In the genomic region with DNA sequence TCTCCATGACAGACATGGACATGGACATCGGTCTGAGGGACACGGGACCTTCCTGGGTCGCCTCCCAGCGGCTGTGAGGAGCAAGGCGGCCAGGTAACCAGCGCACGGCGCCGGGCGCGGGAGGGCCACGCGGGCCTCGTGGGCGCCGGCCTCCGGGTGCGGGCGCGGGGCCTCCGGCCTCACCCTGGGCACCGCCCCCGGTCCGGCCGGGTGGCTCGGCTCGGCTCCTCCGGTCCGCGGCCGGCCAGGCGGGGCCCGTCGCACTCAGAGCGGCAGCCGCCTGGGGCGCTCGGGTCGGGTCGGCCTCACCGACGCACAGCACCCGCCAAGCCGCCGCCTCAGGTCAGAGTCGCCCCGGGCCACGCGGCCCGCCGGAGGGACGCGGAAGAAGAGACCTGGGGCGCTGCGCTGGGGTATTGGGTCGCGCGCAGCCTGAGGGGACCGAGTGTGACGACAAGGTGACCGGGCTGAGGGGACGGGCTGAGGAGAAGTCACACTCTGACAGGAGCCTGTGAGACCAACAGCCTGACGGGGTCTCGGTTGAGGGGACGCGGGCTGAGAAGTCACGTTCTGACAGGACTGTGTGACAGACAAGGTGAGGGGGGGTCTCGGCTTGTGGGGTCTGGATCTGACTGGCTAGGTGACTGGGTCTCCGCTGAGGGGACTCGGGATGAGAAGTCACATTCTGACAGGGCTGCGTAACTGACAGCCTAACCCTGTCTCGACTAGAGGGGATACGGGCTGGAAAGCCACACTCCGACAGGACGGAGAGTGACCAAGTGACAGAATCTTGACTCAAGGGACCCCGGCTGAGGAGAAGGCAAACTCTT, we compare ENCODE assay signal across 8 mouse cellular contexts. TPM values are rescaled to one million over a fixed set of nuclear protein-coding genes. Genes with fewer than 3 reads are reported as not detected.
DNase-seq lines count a peak whose midpoint lies in the region; ATAC-seq and TF ChIP-seq lines count a peak whose summit lies in the region.

A gene (plus strand): TSS at position 176 of the 830 bp plus-strand sequence.

- intact Hi-C loops in gastrocnemius, adult 2 months (cut with DNase I), result loop anchor here (10.0 kb wide), 1 partner anchor 184 kb away; a partner anchor contains a TSS
- intact Hi-C loops in left cerebral cortex, postnatal 4 days (cut with DNase I), result no loop called here

- peak within 1 kb of the TSS; percentile 99 for H3K4me2 ChIP-seq in hindbrain, embryonic 13.5 days

- peaks cover 12% of the 10 kb centered on the region for H3K4me1 ChIP-seq in hindbrain, embryonic 13.5 days (replicated peaks)

- DNase-seq in adrenal gland, adult 8-10 months, result peak; percentile 20
- DNase-seq in cerebellum, postnatal 25 days, result peak; percentile 71 to 76
- peak; percentile 69 for DNase-seq in gastrocnemius, adult 2 months
- DNase-seq in left cerebral cortex, postnatal 4 days, result peak; percentile 26
- DNase-seq in right cerebral cortex, postnatal 4 days, result peak; percentile 26
- no peak for DNase-seq in natural killer cell, adult 2 months (ENCODE audit: low spot score in 2 of 2)

- peak within 1 kb of the TSS; percentile 73 for H3K9ac ChIP-seq in hindbrain, embryonic 13.5 days

- 1% methylated on average over 75 of the region's 76 CpGs for WGBS in hindbrain, embryonic 13.5 days

- peaks cover 6% of the 10 kb centered on the region; the same call in 1 of the 2 replicates for H3K9me3 ChIP-seq in hindbrain, embryonic 13.5 days

- peak within 1 kb of the TSS; percentile 85 for H3K4me3 ChIP-seq in gastrocnemius, adult 2 months
- peak within 1 kb of the TSS; percentile 63 for H3K4me3 ChIP-seq in hindbrain, embryonic 13.5 days

- H3K27ac ChIP-seq in gastrocnemius, adult 2 months, result peak within 1 kb of the TSS; percentile 83
- H3K27ac ChIP-seq in hindbrain, embryonic 13.5 days, result no peak within 1 kb of the TSS

- ATAC-seq in hindbrain, embryonic 13.5 days (ENCODE audit: low FRiP score), result peak; percentile 87
- peak; percentile 72 for ATAC-seq in megakaryocyte-erythroid progenitor cell, adult 5-6 weeks (replicated peaks; ENCODE audit: low FRiP score, low TSS enrichment, poor library complexity, severe bottlenecking)

- H3K36me3 ChIP-seq in hindbrain, embryonic 13.5 days, result no peaks in the 10 kb centered on the region

- peaks cover 37% of the 10 kb centered on the region for H3K27me3 ChIP-seq in hindbrain, embryonic 13.5 days

- peak; percentile 27; the same call in 1 of the 2 replicates for TF ChIP-seq CTCF in gastrocnemius, adult 2 months (IDR thresholded peaks at IDR 0.05)

RNA-seq across cellular contexts. Expression of the gene that starts here (rescaled TPM):
- 10 to 100 TPM; 15.0 to 49.3 (median 27.3) TPM for total RNA-seq in adrenal gland, adult 8-10 months (2022)
- 1 to 10 TPM; 1.3 to 4.8 TPM for total RNA-seq in gastrocnemius, adult 2 months (2021)
- 0.30 and 0.45 TPM in 2 replicates for polyA plus RNA-seq in hindbrain, embryonic 13.5 days (2015; fragmentation: Nextera tagmentation; extraction: Ambion mirVana)
- 1 to 10 TPM; 1.0 to 2.0 TPM for total RNA-seq in left cerebral cortex, postnatal 4 days (2021)
- total RNA-seq in megakaryocyte-erythroid progenitor cell, adult 5-6 weeks (2014; fragmentation: Nextera tagmentation), result not detected in 2 replicates
- not detected in 2 replicates for total RNA-seq in megakaryocyte-erythroid progenitor cell, adult 5-6 weeks (2017)

Comparison
In these comparisons a context has a peak if more than half of its experiments do, and no peak if none do; other contexts are left out.
1. Peak in ATAC-seq, H3K4me3 ChIP-seq, H3K9ac ChIP-seq and H3K4me2 ChIP-seq in hindbrain, embryonic 13.5 days; RNA of the gene not detected or under 1 TPM.
2. Peak in ATAC-seq in megakaryocyte-erythroid progenitor cell, adult 5-6 weeks; RNA of the gene not detected or under 1 TPM.
3. DNase-seq: peak in adrenal gland, adult 8-10 months (single experiment), cerebellum, postnatal 25 days (2 of 2), gastrocnemius, adult 2 months (single experiment), left cerebral cortex, postnatal 4 days (single experiment) and right cerebral cortex, postnatal 4 days (single experiment); none in natural killer cell, adult 2 months (0 of 2).